Mouse (Mus musculus) frontal cortex, postnatal 10 days (tissue): ENCODE data around the gene Vat1l.

Experiments
- DNase-seq, 2 experiments: peaks; one replicate each; pipeline ENCODE4 v3.0.0; 2022; ENCODE audit warnings: low spot score in 2 of 2, mixed read lengths in 1 of 2

Gene Vat1l

DNA sequence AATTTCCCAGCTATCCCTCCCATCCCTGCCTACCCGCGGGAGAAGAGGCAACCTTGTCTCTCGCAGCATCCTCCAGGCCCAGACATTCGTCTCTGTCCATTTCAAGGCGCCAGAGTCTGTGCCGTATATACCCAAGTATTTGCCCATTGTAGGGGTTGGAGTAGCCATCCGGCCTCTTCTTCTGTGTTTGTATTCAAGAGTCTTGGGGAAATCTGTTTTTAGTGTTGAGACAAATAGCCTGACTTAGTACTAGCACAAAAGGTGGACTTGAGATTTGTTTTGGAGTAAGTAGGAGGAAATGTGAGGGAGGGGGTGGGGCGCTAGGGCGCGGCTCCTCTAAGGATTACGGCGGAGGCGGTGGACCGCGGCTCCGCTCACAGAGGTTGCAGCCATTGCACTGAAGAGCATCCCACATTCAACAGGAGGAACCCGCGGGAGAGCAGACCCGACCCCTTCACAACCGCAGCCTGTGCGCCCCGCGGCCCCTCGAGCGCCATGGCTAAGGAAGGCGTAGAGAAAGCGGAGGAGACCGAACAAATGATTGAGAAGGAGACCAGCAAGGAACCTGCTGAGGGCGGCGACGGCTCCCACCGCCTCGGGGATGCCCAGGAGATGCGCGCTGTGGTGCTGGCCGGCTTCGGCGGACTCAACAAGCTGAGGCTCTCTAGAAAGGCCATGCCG, at the start of gene Vat1l:
TSS of gene Vat1l (plus strand) at position 392 of the 681 bp plus-strand sequence.
- DNase-seq = peak in 1 of 2 experiments; percentile 34

DNA sequence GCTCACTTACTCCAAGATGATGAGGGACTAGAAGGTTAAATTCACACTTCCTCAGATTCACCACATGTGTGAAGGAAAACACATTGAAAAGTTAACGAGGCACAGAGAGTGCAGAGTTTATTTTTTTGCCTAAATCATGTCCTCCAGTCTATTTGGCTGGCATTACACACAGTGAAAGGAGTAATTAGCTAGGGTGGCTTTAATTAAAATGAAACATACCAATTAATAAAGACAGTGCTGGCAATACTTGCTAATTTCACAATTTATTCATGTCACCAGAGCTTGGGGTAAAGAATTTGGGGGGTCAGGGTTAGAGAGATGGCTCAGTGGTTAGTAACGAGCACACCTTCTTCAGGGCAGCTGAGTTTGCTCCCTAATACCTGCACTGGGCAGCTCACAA, 46.8 kb upstream of the Vat1l start:
- no peak for DNase-seq

DNA sequence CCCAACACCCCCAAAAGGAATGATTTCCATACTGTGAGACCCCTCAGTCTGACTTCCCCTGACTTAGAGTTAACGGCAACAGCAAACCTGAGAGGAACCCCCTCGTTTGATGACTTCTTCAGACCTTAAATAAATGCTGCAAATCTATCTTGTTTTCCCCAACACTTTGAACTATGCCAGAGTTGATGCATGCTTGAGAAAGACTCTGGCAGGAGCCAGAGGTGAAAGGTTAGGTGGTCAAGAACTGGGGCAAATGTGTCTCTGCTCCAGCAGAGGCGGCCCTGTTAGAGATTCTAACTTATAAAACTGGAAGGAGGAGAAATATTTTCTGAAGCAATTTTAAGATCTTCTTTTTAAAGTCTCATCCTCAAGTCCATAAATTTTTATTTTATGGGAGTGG, 45.7 kb upstream of the Vat1l start:
- no peak for DNase-seq

DNA sequence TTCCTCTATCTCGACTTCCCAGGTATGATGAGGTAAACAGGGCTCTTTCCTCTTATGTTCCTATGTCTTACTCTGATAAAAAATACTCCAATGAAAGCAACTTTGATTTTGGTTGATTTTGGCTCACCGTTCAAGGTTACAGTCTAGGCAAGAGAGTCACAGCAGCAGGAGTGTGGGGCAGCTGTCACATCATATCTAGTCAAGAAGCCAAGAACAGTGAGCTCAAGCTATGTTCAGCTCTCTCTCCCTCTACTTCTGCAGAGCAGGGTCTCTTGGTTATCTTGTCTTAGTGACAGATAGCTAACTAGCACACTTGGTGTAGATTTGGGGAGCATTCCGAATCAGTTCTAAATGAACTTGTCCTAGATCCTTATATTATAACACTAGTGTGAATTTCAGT, 41.5 kb upstream of the Vat1l start:
- DNase-seq = no peak

DNA sequence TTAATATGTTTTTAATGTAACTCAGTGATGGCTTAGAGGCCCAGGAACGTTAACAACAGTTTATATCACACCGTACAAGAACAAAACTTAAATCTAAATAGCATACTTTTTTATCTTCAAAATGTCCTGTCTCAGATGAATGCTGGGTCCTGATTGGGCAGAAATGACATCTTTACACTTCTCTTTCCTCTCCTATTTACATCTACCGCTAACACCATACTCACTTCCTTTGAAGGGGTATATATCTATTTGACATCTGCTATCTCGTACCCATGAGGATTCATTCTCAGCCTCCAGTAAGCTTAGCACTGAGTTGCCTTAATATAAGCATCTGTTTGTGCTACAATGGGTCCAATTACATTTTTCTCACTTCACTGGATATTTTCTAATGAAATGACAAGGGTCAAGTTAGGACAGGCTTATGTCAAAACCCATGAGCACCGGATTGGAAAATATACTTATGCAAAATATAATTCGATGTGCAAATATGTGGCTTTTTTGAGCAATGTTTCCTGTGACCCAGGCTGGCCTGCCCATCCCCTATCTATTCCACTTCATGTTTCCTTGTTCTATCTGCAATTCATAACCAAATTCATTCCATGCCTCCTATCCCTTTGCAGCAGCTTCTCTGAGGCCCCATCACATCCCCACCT, 40.8 kb upstream of the Vat1l start:
- DNase-seq = no peak

DNA sequence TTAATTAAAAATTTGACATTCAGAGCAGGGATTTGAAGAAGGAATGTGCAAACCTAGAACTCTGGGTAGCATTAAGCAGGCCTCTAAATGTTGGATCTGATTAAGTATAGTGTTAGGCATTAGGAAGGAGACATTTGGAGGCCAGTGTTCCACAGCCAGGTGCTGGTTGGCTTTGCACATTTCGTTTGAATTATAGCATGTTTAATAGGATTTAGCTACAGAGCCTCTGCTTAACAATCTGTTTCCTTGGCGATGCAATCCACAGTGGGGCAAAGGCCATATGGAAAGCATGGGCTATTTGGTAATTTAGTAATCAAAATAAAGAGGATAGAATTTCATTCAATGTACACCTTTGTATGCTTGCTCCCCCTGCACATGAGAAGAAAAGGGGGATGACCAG, 39.7 kb upstream of the Vat1l start:
- no peak for DNase-seq

DNA sequence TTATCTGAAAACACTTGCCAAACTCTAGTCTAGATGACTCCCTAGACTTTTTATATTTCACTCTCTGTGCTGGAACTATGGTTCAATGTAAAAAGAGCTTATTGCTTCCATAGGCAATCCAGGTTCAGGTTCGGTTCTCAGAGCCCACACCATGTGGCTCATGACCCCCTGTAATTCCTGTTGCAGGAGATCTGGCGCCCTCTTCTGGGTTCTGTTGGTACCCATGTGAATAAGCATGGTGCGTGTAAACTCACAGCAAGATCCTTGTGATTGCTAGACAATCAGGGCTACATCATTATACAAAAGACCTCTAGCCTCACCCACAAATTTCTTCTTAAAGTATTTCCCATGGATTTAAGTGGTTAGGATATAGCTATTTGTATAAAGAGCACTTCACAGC, 28.7 kb upstream of the Vat1l start:
- no peak for DNase-seq

DNA sequence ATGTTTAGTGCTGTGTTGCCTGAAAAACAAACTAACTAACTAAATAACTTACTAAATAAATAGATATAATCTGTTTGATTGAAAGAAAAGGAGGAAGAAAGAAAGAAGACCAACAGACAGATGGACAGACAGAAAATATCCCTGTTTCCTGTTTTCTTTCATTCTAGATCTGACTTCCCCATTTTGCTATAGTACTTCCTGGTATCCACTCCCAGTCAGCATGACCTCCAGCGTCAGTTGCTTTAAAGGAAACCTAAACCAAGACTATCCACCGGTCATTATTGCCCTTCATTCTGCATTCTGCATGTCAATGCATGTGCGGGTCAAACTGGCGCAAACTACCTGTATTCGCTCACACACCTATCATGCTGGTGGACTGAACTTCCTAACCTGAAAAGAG, 12.1 kb upstream of the Vat1l start:
- no peak for DNase-seq

DNA sequence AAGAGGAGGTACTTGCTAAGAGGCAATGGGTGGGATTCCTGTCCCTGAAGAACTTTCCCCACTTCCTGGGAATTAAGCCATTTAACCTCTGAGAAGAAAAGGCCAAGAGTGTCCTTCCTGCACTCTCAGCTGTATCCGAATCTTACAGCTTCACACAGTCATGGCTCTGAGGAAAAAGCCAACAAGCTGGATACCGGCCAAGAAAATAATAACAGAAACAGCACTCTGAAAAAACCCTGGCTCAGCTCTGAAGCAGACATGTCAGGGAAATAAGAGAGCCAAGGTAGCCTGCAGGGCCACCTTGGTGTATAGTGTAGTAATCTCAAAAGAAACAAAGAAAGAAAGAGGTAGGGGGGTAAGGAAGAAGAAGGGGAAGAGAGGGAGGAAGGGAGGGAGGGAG, 6.4 kb upstream of the Vat1l start:
- no peak for DNase-seq

DNA sequence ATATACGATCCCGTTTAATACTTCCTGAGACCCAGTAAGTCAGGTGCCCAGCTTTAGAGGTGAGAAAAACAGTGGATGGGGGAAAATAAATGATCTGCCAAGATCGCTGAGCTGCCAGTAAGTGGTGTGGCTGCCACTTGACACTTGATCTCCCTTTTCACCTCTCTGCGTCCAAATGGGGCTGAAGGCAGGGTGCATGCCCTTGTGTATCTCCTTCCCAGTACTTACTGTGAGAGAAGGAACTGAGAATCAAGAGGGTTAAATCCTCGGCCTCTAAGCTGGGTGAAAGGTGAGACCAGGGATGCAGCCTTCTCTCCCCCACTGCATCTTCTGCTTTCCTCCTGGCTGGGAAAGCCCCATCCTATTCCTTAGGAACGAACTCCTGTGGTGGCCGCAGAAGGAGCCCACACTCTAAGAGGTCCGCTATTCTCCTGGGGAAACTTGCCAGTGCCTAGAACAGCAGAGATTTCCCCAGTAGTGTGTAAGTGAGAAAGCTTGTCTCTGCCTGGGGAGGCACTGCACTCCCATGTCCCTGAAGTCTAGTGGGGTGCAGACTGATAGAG, 1.1 kb downstream of the Vat1l start:
- DNase-seq = no peak

DNA sequence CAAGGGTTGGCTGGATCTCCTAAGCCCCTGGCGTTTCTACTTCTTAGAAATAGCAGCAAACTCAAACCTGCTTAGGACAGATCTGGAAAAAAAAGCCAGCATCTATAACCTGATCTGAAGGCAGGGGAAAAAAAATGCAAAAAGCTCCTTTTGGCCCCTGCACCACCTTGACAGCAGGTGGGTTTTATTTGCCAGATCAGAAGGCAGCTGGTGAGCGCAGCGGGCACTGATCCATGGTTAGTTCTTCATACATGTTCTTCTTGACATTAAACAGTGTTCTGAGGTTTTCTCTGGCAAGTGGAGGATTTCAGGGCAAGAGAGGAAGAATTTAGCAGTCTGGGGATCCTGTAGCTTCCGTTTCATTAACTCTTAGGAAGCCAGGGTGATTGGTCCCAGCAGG, 1.6 kb downstream of the Vat1l start:
- no peak for DNase-seq

DNA sequence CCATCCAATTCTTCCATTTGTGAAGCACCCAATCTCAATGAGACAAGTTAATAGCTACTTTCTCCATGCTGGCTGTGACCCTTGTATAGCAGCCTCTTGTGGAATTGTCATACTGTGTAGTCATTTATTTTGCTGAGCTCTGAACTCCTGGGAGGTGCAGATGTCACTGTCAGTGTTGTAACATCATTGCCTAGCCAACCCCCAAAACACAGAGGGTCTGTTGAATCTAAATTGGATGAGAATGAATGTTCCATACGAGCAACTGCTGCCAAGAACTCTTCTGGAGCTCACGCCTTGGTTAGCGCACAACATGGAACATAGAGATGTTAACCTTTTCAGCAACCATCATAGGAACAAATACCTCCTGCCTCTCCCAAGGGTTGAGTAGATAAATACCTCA, 15.4 kb downstream of the Vat1l start:
- no peak for DNase-seq

DNA sequence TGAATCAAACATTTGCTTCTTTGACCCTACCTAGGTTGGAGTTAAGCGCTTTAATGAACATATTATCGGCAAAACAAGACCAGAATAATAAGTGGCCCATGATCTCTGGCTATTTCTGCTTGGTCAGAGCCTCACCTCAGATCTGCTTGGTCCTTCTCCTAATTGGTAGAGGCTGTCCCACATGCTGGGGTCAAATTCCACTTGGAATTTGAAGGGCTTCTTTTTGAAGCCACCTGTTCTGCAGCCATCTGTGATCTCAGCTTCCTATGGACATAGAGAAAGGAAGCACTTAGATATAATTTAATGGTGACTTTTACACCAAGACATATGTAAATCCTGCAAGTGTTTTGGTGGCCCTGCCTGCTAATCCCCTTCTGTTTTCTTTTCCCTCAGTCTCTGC, 16.6 kb downstream of the Vat1l start:
- DNase-seq = no peak

DNA sequence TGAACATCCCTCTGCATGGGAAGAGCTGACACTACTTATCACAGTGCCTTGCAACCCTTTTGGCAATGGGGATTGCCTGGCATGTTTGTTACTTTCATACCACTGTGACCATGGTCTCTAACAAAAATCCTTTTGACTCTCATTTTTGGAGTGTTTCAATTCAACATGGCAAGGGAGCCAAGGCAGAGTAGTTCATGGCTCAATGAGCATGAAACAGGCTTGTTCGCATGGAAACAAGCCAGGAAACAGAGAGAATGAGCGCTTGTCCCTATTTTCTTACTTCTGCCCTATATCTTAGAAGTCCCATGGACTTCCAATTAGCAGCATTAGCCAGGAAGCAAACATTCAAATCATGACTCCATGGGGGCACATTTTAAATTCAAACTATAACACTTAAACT, 18.6 kb downstream of the Vat1l start:
- DNase-seq = no peak

DNA sequence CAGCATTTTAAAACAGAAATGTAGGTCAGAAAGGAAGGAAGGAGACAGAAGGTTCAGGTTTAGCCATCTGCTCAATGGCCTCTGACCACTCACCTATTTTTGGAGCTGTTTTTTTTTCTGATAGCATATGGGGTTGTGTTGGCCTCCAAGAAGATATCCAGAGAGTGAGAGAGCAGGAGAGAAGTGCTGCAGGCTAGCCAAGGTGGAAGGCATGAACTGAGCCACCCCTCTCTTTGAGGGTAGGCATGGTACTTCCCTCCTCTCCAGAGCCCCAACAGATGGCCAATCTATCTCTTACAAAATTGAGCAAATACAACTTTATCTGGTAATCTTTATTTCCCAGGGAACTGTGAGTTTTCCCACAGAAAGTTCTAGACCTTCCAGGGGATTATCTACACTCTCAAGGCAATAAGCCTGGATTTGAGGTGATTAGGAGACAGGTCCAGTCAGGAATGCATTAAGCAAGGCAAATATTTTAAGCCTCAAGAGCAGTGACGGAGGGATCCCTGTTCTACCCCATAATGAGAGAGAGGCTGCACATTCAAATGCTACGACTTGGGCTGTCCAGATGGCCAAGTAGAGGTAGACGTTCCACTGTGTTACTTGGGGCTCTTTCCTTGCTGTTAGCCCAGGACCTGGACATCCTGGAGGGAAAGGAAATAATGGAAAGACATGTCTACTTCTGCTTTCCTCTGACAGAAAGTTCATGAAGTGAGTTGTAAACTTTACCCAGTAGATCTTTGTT, 46.1 kb downstream of the Vat1l start:
- no peak for DNase-seq

DNA sequence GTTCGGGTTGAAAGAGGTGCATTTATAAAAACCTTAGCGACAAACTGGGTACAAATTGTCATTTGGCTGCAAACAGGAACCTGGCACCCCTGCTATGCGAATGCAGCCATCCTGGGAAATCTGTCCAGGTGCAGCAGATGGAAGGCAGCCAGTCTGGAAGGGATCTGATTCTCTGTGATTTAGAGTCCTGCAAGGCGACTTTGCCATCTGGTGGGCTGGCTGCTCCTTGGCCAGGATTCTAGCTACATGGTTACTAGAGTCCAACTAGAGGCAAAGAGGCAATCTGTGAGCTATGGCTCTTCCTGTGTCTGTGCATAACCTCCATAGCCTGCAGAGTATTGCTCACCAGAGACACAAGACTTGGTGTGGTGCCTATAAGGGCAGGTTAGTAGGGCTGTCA, 53.3 kb downstream of the Vat1l start:
- DNase-seq = no peak

DNA sequence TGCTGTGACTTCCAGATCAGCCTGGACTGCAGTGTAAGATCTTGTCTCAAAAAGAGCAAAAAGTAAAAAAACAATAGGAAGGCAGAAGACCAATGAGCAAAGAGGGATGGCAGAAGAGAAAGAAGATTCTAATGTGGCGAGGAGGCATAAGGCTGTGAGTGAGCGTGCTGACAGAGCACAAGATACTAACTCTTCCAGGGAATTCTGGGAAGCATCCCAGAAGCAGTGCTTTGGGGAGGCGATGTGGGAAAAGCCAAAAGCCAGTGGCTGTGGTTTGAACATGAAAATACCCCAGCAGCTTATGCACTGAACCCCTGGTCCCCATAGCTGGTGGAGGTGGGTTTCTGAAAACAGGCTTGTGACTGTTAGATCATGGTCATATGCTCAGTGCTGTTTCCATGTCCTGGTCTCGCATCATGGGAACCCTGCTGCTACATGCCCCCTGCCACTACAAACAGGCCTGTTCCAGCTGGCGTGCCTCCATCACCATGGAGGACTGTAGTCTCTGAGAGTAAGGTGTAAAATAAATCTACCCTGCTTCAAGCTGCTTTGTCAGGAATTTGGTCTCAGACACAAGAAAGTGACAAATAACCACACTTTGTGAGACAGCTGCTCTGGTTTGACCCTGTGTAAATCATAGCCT, 54.4 kb downstream of the Vat1l start:
- DNase-seq = no peak

DNA sequence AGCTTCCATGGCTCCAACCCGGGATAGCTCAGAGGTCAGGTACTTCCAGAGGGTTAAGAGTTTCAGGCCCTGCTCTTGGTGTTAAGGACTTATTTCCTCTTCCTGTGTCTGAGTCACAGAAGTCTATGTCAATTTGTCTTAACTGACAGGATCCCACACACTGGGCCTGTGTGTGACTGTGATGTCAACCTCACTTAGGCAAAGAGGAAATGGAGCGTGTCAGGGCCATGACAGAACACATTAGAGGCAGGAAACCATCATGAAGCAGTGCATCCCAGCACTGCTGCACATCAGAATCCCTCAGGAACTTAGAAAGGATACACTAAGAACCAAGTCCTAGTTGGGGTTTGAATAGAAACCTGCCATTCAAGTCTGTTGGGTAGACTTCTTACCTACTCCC, 56.9 kb downstream of the Vat1l start:
- no peak for DNase-seq

DNA sequence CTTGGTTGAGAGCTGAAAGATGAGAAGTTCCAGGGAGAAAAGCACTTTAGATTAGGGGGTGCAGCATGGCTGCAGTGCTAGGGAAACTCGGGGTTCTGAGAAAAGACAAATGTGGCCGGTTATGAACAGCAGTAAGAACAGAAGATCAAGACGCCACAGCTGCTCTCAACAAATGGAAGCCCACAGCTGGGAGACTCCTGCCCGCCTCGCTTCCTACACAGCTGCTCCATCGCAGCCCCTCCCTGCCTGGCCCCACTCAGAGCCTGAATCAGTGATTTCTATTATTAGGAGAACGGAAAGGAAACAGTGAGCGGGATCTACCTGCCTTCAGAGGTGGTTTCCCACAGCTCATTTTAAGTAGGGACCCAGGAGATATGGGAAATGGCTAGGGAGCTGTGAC, 69.1 kb downstream of the Vat1l start:
- peak in 1 of 2 experiments; percentile 10 for DNase-seq

DNA sequence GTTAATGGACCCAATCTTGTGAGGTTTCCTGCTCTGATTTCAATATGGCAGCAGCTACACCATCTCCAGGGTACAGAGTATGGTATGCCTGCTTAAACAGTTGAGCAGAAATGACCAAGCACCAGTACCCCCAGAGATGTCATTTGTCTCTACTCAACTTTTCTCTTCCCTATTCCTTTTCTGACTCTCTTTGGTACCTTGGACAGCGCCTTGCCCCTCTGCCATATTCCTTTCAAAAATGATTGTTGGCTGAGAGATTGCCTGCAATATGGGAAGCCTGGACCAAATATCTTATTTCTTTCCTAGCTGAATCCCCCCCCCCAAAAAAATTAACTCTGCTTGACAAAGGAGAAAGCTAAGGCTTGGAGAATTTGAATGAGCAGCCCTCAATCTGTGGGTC, 75.7 kb downstream of the Vat1l start:
- DNase-seq = no peak

DNA sequence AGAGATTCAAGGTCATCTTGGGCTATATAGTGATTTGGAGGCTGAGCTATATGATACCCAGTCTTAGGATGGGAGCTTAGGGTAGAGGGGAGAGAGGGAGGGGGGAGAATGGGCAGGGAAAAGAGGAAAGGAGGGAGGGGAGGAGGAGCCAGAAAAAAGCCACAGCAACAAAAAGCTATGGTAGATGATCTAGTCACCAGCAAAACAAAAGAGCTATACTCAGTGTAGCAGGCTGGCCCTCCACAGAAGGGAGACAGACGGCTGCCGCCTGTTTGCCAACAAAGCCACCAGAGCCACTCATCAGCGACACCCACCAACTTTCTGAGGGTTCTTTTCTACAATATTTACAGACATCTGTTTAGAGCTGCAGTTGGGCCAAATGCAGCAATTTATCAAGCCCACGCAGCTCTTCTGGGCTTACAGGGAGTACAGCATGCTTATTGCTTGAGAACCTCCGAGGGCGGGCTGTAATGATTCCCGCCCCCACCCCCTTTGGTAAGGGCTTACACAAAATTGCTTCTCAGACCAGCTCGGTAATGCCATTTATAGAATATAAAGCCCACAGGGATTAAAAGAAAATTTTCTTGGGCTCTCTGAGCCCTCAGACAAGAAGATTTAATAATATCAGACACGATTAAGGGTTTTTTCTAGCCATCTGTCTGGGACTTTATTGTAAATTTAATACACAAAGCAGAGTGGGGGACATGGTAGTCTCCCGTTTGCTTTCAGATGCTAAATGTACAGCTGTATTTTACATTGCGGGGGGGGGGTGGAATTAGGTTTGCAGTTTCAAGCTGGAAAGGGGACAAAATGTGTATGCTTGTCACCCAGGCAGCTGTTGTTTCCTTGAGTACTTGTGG, 89.7 kb downstream of the Vat1l start:
- DNase-seq = peak; percentile 59 to 65

DNA sequence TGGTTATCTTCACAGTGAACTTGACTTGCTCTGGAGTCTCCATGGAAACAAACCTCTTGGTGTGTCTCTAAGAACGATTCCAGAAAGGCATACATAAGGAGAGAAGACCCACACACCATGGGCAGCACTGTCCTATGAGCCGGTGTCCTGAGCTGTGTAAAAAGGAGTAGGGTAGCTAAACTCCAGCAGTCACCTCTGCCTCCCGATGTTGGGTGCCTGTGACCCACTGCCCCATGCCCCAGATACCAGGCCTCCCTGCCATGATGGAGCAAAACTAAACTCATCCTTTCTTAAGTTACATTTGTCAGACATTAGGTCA, 90.3 kb downstream of the Vat1l start:
- no peak for DNase-seq
